Mouse (Mus musculus): ENCODE results near the gene Dpf2.

GRCm38 (mm10) chr19:5863776-5864175 lies 49.0 kb downstream of the Dpf2 start:
- TF ChIP-seq CTCF (IDR thresholded peaks at IDR 0.05; ENCODE audit: borderline replicate concordance, control insufficient read depth, extremely low read depth, insufficient read depth, low read length, poor library complexity) (no peak), POLR2A (IDR thresholded peaks at IDR 0.05; ENCODE audit: control insufficient read depth, extremely low read depth, insufficient read depth, low read length, poor library complexity) (no peak)
